Mouse (Mus musculus) heart, embryonic 11.5 days (tissue): ENCODE measurements at regions not wholly inside any gene's neighbourhood (a gene's known extent, or its start where the extent isn't known, plus 50 kb on each side); places are given as distances from the start of the nearest gene placed in this dataset.

Experiments
- ATAC-seq: fragments of 200-750 bp; cut with Nextera tagmentation; replicated peaks from 2 replicates; pipeline ENCODE4 v1.8.0; 2017; ENCODE audit warnings: moderate library complexity; ENCODE audit not compliant: insufficient number of reproducible peaks, low FRiP score, low TSS enrichment
- H3K27ac ChIP-seq: fragments of 300-500 bp; sonication (generic); 2 replicates; pipeline ENCODE4 v1.5.1; 2014; ENCODE audit warnings: mild to moderate bottlenecking, low read depth, low read length
- H3K27me3 ChIP-seq: fragments of 300-500 bp; sonication (generic); 2 replicates; pipeline ENCODE4 v1.6.1; 2014; ENCODE audit warnings: mild to moderate bottlenecking, low read length, mixed read lengths; ENCODE audit not compliant: control insufficient read depth, insufficient read depth
- H3K36me3 ChIP-seq: fragments of 300-500 bp; sonication (generic); 2 replicates; pipeline ENCODE4 v1.6.1; 2014; ENCODE audit warnings: mild to moderate bottlenecking, low read length, moderate library complexity, mixed read lengths; ENCODE audit not compliant: control insufficient read depth, insufficient read depth
- H3K4me1 ChIP-seq: fragments of 300-500 bp; sonication (generic); 2 replicates; pipeline ENCODE4 v1.6.1; 2014; ENCODE audit warnings: low read length; ENCODE audit not compliant: control insufficient read depth, insufficient read depth
- H3K4me2 ChIP-seq: fragments of 300-500 bp; sonication (generic); 2 replicates; pipeline ENCODE4 v1.6.1; 2014; ENCODE audit warnings: mild to moderate bottlenecking, moderate library complexity
- H3K4me3 ChIP-seq: fragments of 300-500 bp; sonication (generic); 2 replicates; pipeline ENCODE4 v1.5.1; 2014; ENCODE audit warnings: low read depth, low read length
- H3K9ac ChIP-seq: fragments of 300-500 bp; sonication (generic); 2 replicates; pipeline ENCODE4 v1.6.1; 2014; ENCODE audit warnings: mild to moderate bottlenecking, low read depth, low read length, moderate library complexity
- H3K9me3 ChIP-seq: fragments of 300-500 bp; sonication (generic); replicated peaks from 2 replicates; pipeline ENCODE4 v1.6.1; 2016; ENCODE audit warnings: low read length; ENCODE audit not compliant: control insufficient read depth
- WGBS: fragments of 180-500 bp; shearing (Covaris S2); extraction: QIAGEN DNeasy Blood & Tissue Kit; methylation state at CpG from one replicate; pipeline ENCODE4 v1.1.7; 2014; ENCODE audit not compliant: insufficient replicate concordance; 5-methylcytosine and 5-hydroxymethylcytosine counted together

DNA sequence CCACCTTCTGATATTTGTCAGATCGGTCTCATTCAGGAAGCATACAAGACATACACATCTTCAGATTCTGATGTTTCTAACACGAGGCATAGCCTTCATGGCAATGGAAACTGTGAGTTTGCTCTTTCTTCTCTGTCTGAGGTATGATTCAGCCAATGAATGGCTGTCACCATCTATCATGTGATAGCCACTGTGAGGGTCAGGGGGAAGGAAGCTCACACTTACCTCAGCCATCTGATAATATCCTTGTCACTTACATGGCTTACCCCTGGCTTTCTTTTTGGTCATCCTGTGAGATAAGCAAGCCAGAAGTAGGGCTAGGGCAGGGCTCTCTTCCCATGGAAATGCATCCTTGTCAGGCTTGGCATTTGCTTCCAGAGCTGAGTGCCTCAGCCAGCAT, 131.8 kb upstream of the Id2 start:
- Histone ChIP-seq H3K4me3 (no peak overlapping the region), H3K27me3 (no peaks in the 10 kb centered on the region), H3K4me1 (peaks cover 17% of the 10 kb centered on the region), H3K9ac (no peak overlapping the region), H3K36me3 (no peaks in the 10 kb centered on the region), H3K4me2 (no peak overlapping the region), H3K27ac (no peak overlapping the region), H3K9me3 (no peaks in the 10 kb centered on the region)
- ATAC-seq, result no peak
- 61% methylated on average over 2 of the region's 2 CpGs for WGBS

- no peaks in the 10 kb centered on the region for H3K27me3 ChIP-seq
- H3K9me3 ChIP-seq, result no peaks in the 10 kb centered on the region
- H3K27ac ChIP-seq, result no peak overlapping the region
- WGBS, result 74% methylated on average over 4 of the region's 4 CpGs
- no peak overlapping the region for H3K9ac ChIP-seq
- H3K4me1 ChIP-seq, result peaks cover 10% of the 10 kb centered on the region; the same call in 1 of the 2 replicates
- H3K4me3 ChIP-seq, result no peak overlapping the region
- ATAC-seq, result no peak
- no peaks in the 10 kb centered on the region for H3K36me3 ChIP-seq
- H3K4me2 ChIP-seq, result no peak overlapping the region
Observed at GRCm38 (mm10) chr12:25227736-25228135, 130.8 kb upstream of the Id2 start.

GRCm38 (mm10) chr12:25224644-25225043, 127.7 kb upstream of the Id2 start:
- 70% methylated on average over 4 of the region's 4 CpGs for WGBS
- Histone ChIP-seq H3K27me3 (no peaks in the 10 kb centered on the region), H3K9ac (no peak overlapping the region), H3K36me3 (no peaks in the 10 kb centered on the region), H3K27ac (no peak overlapping the region), H3K4me3 (no peak overlapping the region), H3K9me3 (no peaks in the 10 kb centered on the region), H3K4me1 (peaks cover 8% of the 10 kb centered on the region), H3K4me2 (no peak overlapping the region)
- ATAC-seq, result no peak

- Histone ChIP-seq H3K9ac (no peak overlapping the region), H3K4me3 (no peak overlapping the region), H3K9me3 (no peaks in the 10 kb centered on the region), H3K4me1 (peaks cover 9% of the 10 kb centered on the region), H3K27ac (no peak overlapping the region), H3K27me3 (no peaks in the 10 kb centered on the region), H3K4me2 (no peak overlapping the region), H3K36me3 (no peaks in the 10 kb centered on the region)
- no peak for ATAC-seq
- WGBS, result 76% methylated on average over 2 of the region's 2 CpGs
Observed at GRCm38 (mm10) chr12:25224201-25224600, 127.3 kb upstream of the Id2 start.

DNA sequence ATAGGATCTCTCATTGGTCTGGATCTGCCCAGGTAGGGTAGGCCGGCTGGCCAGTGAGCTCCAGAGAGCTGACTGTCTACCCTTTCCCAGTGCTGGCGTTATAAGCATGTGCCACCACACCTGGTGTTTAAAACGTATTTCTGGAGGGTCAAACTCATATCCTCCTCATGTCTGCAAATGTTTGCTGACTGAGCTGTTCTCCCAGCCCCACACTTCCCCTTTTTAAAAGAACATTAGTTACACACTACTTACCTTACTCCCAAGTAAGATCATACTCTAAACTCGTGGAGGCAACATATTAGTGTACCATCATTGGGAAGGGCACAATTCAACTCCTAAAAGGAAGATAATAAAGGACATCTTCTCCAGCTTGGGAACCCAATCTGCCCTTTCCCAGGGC, 126.6 kb upstream of the Id2 start:
- H3K4me2 ChIP-seq, result no peak overlapping the region
- H3K4me3 ChIP-seq, result no peak overlapping the region
- no peak overlapping the region for H3K27ac ChIP-seq
- H3K9ac ChIP-seq, result no peak overlapping the region
- H3K4me1 ChIP-seq, result peaks cover 9% of the 10 kb centered on the region
- H3K9me3 ChIP-seq, result no peaks in the 10 kb centered on the region
- H3K27me3 ChIP-seq, result no peaks in the 10 kb centered on the region
- no peak for ATAC-seq
- WGBS, result 77% methylated on average over 4 of the region's 4 CpGs
- no peaks in the 10 kb centered on the region for H3K36me3 ChIP-seq

GRCm38 (mm10) chr12:25220780-25221106, 123.8 kb upstream of the Id2 start:
- Histone ChIP-seq H3K27me3 (no peaks in the 10 kb centered on the region; the same call in 1 of the 2 replicates), H3K36me3 (no peaks in the 10 kb centered on the region), H3K9me3 (no peaks in the 10 kb centered on the region), H3K4me2 (no peak overlapping the region), H3K4me1 (peaks cover 22% of the 10 kb centered on the region), H3K27ac (no peak overlapping the region), H3K4me3 (no peak overlapping the region), H3K9ac (no peak overlapping the region)
- no peak for ATAC-seq
- WGBS, result 26% methylated on average over 4 of the region's 4 CpGs

GRCm38 (mm10) chr12:25220096-25220779, 123.3 kb upstream of the Id2 start:
- no peak for ATAC-seq

DNA sequence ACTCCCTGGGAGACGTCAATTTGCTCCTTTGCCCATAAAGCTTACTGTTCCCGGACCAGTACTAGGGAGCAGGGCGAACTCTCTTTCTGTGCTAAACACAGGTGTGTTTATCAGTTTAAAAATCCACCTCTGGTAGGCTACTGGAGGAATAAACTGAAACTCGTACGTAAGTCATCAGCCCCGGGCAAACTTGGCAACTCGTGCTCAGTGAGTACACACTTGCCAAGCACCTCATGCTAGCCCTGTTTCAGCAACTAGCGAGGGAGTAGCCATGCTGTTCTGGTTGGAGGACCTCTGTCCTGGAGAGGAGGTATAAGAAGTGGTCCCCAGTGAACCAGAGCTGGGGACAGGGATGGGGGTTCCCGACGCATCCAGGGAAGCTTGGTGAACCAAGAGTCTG, 122.6 kb upstream of the Id2 start:
- peaks cover 31% of the 10 kb centered on the region for H3K4me1 ChIP-seq
- H3K4me3 ChIP-seq, result no peak overlapping the region
- H3K9ac ChIP-seq, result no peak overlapping the region
- no peak overlapping the region for H3K4me2 ChIP-seq
- H3K36me3 ChIP-seq, result no peaks in the 10 kb centered on the region
- H3K9me3 ChIP-seq, result no peaks in the 10 kb centered on the region
- no peaks in the 10 kb centered on the region; the same call in 1 of the 2 replicates for H3K27me3 ChIP-seq
- no peak overlapping the region for H3K27ac ChIP-seq
- 78% methylated on average over 10 of the region's 10 CpGs for WGBS
- ATAC-seq, result no peak

More at GRCm38 (mm10) chr12:25220096-25220779, 123.3 kb upstream of the Id2 start:
- no peak overlapping the region for H3K4me3 ChIP-seq
- peaks cover 27% of the 10 kb centered on the region for H3K4me1 ChIP-seq
- no peaks in the 10 kb centered on the region for H3K9me3 ChIP-seq
- no peak overlapping the region for H3K27ac ChIP-seq
- no peaks in the 10 kb centered on the region; the same call in 1 of the 2 replicates for H3K27me3 ChIP-seq
- 48% methylated on average over 9 of the region's 9 CpGs for WGBS
- no peaks in the 10 kb centered on the region for H3K36me3 ChIP-seq
- no peak overlapping the region for H3K9ac ChIP-seq
- no peak overlapping the region for H3K4me2 ChIP-seq

DNA sequence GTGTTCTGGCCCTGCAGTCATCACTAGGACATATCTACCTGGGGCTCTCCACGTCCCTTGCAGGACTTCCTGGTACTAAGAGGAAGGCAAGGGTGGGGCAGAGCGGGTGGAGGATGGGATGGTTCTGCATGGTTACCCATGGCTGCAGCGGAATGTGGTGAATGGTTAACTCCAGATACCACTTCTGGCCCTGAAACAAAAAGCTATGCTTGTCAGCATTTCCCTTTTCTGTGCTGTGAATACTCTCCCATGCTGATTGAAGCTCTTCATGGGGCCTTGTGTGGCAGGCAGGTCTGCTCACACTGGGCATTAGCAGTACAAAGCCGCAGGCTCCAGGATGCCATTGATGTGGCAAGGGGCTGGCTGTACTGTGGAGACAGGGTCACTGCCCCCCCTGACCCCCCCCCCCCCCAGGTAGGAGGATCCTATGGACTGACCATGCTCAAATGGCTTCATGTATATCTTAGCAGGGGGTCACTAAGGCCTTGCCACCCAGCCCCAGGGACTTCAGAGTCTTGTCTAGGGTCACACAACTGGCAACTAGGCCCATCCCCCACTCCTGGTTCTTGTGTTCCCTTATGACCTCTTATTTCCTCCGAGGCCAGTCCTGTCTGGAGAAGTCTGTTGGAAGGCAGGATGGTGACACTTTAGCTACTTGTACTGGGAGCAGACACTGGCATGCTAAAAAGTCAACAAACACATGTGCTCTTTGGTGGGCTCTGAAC, 120.0 kb upstream of the Id2 start:
- no peak for ATAC-seq
- Histone ChIP-seq H3K9me3 (no peaks in the 10 kb centered on the region), H3K4me2 (no peak overlapping the region), H3K4me1 (peaks cover 31% of the 10 kb centered on the region), H3K36me3 (no peaks in the 10 kb centered on the region), H3K27me3 (no peaks in the 10 kb centered on the region; the same call in 1 of the 2 replicates), H3K9ac (no peak overlapping the region), H3K4me3 (no peak overlapping the region), H3K27ac (no peak overlapping the region)
- 57% methylated on average over 5 of the region's 5 CpGs for WGBS
